Mouse (Mus musculus) E14TG2a.4 (cell line): ENCODE data around the gene 1600012H06Rik.
"Not testable (repeated sequence)": the region's sequence is repeated elsewhere in the genome, so short reads cannot be mapped to it uniquely, and the experiment has no call there.

ENCODE experiments used
- H3K27me3 ChIP-seq: 2 replicates; pipeline ENCODE4 v1.6.1; 2014; ENCODE audit warnings: low read length, control low read depth; ENCODE audit not compliant: insufficient read depth
- H3K36me3 ChIP-seq: 2 replicates; pipeline ENCODE4 v1.6.1; 2014; ENCODE audit warnings: low read length, control low read depth; ENCODE audit not compliant: insufficient read depth
- H3K4me1 ChIP-seq: replicated peaks from 2 replicates; pipeline ENCODE4 v1.6.1; 2014; ENCODE audit warnings: low read depth, low read length, control low read depth
- H3K4me3 ChIP-seq: replicated peaks from 2 replicates; pipeline ENCODE4 v1.5.1; 2014; ENCODE audit warnings: mild to moderate bottlenecking, low read length
- H3K9me3 ChIP-seq: 2 replicates; pipeline ENCODE4 v1.6.1; 2014; ENCODE audit warnings: low read length, control low read depth
- CTCF ChIP-seq: conservative IDR thresholded peaks from 2 replicates; pipeline ENCODE4 v1.5.1; 2014; ENCODE audit warnings: low read length
- NANOG ChIP-seq: IDR thresholded peaks from 2 replicates; pipeline ENCODE4 v1.6.1; 2014; ENCODE audit warnings: borderline replicate concordance, low read length, mixed read lengths
- POU5F1 ChIP-seq: IDR thresholded peaks from 2 replicates; pipeline ENCODE4 v1.6.1; 2014; ENCODE audit warnings: low read length, borderline replicate concordance

1600012H06Rik gene

DNA sequence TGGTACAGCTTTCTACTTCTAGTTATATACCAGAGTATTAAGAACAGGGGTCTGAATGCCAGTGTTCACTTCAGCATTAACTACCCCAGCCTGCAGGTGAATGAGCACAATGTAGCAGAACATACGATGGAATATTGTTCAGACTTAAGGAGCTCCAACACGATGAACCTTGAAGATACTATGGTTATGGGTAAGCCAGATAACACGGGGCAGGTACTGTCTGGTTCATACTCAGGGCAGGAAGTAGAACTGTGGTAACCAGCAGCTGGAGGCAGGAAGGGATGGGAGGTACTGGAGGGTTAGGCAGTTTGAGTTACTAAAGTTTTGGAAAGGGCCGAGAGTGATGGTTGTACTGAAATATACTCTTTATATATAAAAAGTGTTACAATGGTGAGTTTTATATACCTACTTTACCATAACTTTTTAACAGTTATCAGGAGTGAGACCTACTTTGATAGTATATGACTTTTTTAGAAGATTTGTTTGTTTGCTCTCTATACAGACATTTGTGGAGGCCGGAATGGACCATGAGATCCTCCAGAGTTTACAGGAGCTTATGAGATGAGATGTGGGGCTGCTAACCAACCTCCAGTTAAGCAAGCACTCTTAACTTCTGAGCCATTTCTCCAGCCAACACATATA is 15.8 kb downstream of the 1600012H06Rik start:
- H3K4me3 ChIP-seq: no peak overlapping the region
- H3K9me3 ChIP-seq: no peaks in the 10 kb centered on the region
- no peak for TF ChIP-seq CTCF
- no peak for TF ChIP-seq POU5F1
- TF ChIP-seq NANOG: no peak
- H3K4me1 ChIP-seq: peaks cover 15% of the 10 kb centered on the region
- no peaks in the 10 kb centered on the region for H3K27me3 ChIP-seq
- peaks cover 40% of the 10 kb centered on the region for H3K36me3 ChIP-seq

GRCm38 (mm10) chr17:14959979-14960378 is 17.0 kb downstream of the 1600012H06Rik start:
- no peaks in the 10 kb centered on the region for H3K9me3 ChIP-seq
- H3K4me1 ChIP-seq: peaks cover 10% of the 10 kb centered on the region
- no peaks in the 10 kb centered on the region for H3K27me3 ChIP-seq
- H3K36me3 ChIP-seq: peaks cover 29% of the 10 kb centered on the region
- H3K4me3 ChIP-seq: peak overlapping the region; percentile 87
- TF ChIP-seq NANOG (no peak), CTCF (no peak), POU5F1 (no peak)

- Histone ChIP-seq H3K4me1 (peaks cover 10% of the 10 kb centered on the region), H3K36me3 (peaks cover 29% of the 10 kb centered on the region), H3K4me3 (peak overlapping the region; percentile 87), H3K9me3 (no peaks in the 10 kb centered on the region), H3K27me3 (no peaks in the 10 kb centered on the region)
- TF ChIP-seq NANOG (no peak), CTCF (no peak), POU5F1 (no peak)
Observed at GRCm38 (mm10) chr17:14960520-14960919, 17.5 kb downstream of the 1600012H06Rik start.

DNA sequence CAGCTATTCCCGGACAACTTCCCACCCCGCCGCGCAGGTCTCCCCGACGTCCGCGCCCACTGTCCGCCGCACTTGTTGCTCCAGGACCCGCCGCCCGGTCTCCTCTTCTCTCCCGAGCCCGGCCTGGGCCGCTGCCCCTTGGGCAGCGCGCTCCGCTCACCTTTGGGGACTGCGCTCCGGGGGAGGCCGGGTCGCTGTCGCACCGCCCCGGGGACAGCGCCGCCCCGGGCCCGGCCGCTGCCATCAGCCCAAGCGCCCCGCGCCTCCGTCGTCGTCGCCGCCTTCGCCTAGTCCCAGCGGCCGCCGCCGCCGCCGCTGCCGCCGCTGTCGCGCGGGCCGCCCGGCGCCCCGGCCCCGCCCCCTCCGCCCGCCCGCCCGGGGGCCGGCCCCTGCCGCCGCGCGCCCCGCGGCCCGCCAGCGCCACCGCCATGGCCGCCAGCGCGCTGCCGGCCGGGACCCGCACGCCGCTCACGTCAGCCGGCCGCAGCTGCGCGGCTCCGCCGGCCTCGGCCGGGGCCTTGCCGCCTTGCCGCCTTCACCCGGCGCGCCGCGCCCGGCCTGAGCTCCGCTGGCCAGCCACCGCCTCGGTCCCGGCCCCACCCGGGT is 18.1 kb downstream of the 1600012H06Rik start, which contains the start of gene Phf10:
Phf10 (minus strand) TSS at position 323 of the 606 bp plus-strand sequence.
- Histone ChIP-seq H3K36me3 (peaks cover 29% of the 10 kb centered on the region), H3K4me3 (peak within 1 kb of the TSS; percentile 87), H3K4me1 (peaks cover 10% of the 10 kb centered on the region)
- not testable (repeated sequence) for H3K27me3 ChIP-seq, H3K9me3 ChIP-seq

DNA sequence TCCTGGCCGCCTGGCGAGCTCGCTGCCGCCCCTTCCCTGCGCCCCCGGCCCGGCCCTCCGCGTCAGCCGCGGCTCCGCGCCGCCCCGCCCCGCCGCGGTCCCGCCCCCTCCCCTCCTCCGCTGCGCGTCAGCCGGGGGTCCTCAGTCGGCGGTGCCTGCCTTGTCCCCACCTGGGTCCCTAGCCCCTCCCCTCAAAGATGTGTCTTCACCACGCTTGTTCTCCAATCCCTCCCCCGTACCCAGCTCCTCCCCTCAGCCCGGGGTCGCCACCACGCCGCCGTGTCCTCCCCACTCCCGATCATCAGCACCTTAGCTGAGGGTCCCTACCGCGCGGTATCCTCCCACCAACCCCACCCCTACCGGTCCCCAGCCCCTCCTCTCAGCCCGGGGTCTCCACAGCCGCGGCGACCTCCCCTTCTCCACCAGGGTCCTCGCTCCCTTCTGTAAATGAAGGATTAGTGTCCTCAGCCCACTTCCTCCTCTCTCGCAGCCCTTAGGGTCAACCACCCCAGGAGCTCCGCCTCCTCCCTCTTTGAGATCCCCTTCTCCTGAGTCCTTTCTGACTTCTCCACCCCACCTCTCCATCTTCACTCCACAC is 18.7 kb downstream of the 1600012H06Rik start:
- Histone ChIP-seq H3K4me1 (peaks cover 10% of the 10 kb centered on the region), H3K36me3 (peaks cover 23% of the 10 kb centered on the region)
- H3K9me3 ChIP-seq: not testable (repeated sequence)

DNA sequence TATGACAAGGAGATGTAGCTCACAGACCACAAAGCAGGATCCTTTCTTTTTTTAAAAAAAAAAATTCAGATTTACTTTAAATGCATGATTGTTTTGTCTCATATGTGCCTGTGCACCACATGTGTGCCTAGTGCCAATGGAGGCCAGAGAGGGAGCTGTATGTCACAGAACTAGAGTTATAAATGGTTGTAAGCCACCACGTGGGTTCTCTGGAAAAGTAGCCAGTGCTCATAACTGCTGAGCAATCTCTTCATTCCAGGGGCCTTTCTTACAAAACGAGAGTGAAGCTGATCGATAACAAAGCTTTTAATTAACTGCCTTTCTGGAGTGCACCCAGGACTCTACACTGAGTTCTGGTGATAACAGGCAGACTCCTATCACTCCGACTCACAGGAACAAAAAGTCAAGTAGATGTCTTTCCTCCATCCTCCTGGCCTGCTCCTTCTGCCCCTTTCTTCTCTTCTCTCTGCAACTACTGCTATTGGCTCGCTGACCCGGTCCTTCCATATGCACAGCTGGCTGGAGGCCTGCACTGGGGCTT is 25.5 kb downstream of the 1600012H06Rik start:
- H3K4me3 ChIP-seq, H3K9me3 ChIP-seq, H3K27me3 ChIP-seq, H3K36me3 ChIP-seq, H3K4me1 ChIP-seq: not testable (repeated sequence)

More for the DNA sequence above, 18.7 kb downstream of the 1600012H06Rik start:
- H3K4me3 ChIP-seq, H3K27me3 ChIP-seq: not testable (repeated sequence)

- H3K27me3 ChIP-seq, H3K36me3 ChIP-seq, H3K9me3 ChIP-seq, H3K4me1 ChIP-seq: not testable (repeated sequence)
- H3K4me3 ChIP-seq: peak overlapping the region; percentile 74
Observed at GRCm38 (mm10) chr17:14977718-14978361, 34.9 kb downstream of the 1600012H06Rik start.

GRCm38 (mm10) chr17:14978362-14979038 is 35.5 kb downstream of the 1600012H06Rik start, which contains the start of the genes 9030025P20Rik and Gm3417:
TSS of gene 9030025P20Rik (plus strand) at chr17:14978468.
TSS of gene Gm3417 (minus strand) at chr17:14978790.
- not testable (repeated sequence) for H3K4me1 ChIP-seq, H3K36me3 ChIP-seq

GRCm38 (mm10) chr17:14990116-14990702 is 47.2 kb downstream of the 1600012H06Rik start:
- peak overlapping the region; percentile 51 for H3K4me3 ChIP-seq
- not testable (repeated sequence) for H3K27me3 ChIP-seq, H3K4me1 ChIP-seq, H3K36me3 ChIP-seq, H3K9me3 ChIP-seq

More at GRCm38 (mm10) chr17:14978362-14979038, 35.5 kb downstream of the 1600012H06Rik start, which contains the start of the genes 9030025P20Rik and Gm3417:
- not testable (repeated sequence) for H3K27me3 ChIP-seq, H3K9me3 ChIP-seq
- peak within 1 kb of the TSS; percentile 74 for H3K4me3 ChIP-seq

- not testable (repeated sequence) for H3K27me3 ChIP-seq, H3K4me1 ChIP-seq, H3K4me3 ChIP-seq, H3K36me3 ChIP-seq, H3K9me3 ChIP-seq
Observed at GRCm38 (mm10) chr17:14992522-14993138, 49.6 kb downstream of the 1600012H06Rik start.

DNA sequence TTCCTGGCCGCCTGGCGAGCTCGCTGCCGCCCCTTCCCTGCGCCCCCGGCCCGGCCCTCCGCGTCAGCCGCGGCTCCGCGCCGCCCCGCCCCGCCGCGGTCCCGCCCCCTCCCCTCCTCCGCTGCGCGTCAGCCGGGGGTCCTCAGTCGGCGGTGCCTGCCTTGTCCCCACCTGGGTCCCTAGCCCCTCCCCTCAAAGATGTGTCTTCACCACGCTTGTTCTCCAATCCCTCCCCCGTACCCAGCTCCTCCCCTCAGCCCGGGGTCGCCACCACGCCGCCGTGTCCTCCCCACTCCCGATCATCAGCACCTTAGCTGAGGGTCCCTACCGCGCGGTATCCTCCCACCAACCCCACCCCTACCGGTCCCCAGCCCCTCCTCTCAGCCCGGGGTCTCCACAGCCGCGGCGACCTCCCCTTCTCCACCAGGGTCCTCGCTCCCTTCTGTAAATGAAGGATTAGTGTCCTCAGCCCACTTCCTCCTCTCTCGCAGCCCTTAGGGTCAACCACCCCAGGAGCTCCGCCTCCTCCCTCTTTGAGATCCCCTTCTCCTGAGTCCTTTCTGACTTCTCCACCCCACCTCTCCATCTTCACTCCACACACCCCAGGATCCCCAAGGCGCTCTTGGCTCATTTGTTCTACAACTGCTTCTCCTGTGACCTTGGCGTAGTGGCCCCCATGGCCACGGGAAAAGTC is 50.3 kb downstream of the 1600012H06Rik start:
- H3K9me3 ChIP-seq, H3K4me1 ChIP-seq, H3K4me3 ChIP-seq, H3K36me3 ChIP-seq, H3K27me3 ChIP-seq: not testable (repeated sequence)
